Mouse (Mus musculus): Measurements from ENCODE around the gene Ulk3.

Ulk3 gene

DNA sequence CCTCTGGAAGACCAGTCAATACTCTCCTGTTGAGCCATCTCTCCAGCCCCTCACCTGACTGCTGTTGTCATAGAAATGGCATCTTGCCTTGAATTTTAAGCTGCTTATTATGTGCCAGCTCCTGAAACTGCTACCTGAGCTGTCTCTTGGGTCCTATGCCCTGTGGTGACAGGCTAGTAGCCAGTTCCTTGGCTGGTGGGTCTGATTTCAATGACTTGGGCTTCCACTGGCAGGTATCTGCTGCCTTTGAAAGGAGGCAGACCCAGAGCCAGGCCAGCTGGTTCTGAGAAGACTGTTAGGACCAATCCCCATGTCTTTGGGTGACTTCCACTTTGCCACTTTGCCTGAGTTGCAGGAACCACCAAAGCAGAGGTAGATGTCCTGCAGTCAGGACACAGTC lies 14.9 kb upstream of the Ulk3 start:
- DNase-seq = no peak

GRCm38 (mm10) chr9:57575577-57575976 lies 13.7 kb upstream of the Ulk3 start:
- DNase-seq = no peak

GRCm38 (mm10) chr9:57577144-57577849 lies 12.0 kb upstream of the Ulk3 start:
- no peak for DNase-seq

GRCm38 (mm10) chr9:57584991-57585390 lies 4.3 kb upstream of the Ulk3 start:
- no peak for DNase-seq

GRCm38 (mm10) chr9:57590726-57591125 lies 1.5 kb downstream of the Ulk3 start:
- DNase-seq = peak; percentile 29

DNA sequence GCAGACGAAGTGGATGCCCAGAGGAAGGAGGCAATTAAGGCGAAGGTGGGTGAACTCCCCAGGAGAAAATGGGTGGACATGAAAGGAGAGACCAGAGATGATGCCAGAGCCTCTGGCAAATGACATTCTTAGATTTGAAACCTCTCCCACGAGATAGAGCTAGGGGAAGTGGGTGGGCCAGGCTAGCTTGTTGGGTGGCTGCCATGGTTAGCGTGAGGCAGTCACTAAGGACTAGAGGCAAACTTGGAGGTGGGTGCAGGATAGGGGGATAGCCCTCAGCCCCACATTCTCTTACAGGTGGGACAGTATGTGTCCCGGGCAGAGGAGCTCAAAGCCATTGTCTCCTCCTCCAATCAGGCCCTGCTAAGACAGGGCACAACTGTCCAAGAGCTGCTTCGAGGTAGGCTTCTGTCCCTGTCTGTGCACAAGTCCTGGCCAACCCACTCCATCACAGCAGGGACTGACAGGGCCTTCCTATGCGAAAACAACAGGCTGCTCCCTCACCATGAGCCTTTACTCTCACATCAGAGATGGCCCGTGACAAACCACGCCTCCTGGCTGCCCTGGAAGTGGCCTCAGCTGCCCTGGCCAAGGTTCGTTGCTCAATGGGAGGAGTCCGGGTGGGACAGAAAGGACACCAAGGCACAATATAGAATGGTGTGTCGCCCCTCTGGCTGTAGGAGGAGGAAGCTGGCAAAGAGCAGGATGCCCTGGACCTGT lies 4.4 kb downstream of the Ulk3 start:
- no peak for DNase-seq

GRCm38 (mm10) chr9:57594174-57594509 lies 4.9 kb downstream of the Ulk3 start:
- no peak for DNase-seq

DNA sequence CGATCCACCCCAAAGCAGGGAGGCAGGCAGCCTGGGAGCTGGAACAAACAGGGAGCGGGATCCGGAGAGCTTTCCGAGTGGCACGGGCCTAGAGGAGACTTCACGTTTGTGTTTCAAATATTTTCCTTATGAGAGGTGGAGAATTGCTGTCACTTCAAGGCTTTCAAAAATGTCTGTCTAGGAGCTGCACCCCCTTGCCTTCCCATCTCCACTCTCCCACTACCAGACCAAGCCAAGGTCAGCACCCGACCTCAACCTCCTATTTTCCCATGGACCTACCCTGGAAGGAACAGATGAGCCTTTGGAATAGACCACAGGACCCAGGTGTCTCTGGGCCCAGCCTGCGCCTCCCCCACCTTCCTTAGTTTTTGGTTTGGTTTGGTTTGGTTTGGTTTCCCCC lies 8.0 kb downstream of the Ulk3 start:
- DNase-seq = no peak

- no peak for DNase-seq
Measured at GRCm38 (mm10) chr9:57597929-57598382, 8.7 kb downstream of the Ulk3 start.

GRCm38 (mm10) chr9:57598851-57599563 lies 9.8 kb downstream of the Ulk3 start:
- DNase-seq = no peak

GRCm38 (mm10) chr9:57600620-57601352 lies 11.5 kb downstream of the Ulk3 start:
- DNase-seq = peak; percentile 65

DNA sequence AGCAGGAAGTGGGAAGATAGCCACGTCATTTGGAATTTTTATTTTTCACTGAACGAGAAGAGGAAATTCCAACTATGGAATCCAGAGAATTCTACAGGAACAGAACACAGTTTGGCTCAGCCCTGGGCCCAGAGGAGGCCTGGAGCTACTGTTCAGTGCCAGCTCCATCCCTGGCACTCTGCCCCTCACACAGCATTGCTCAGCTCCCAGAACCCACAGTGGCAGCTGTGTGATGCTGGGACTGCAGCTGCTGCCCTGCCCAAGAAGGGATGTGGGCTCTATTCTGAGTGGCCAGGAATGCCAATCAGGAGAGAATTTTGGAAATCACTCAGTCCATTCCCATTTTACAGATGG lies 12.1 kb downstream of the Ulk3 start:
- peak; percentile 43 for DNase-seq

GRCm38 (mm10) chr9:57602098-57602497 lies 12.8 kb downstream of the Ulk3 start:
- no peak for DNase-seq

GRCm38 (mm10) chr9:57604875-57605274 lies 15.6 kb downstream of the Ulk3 start:
- DNase-seq = no peak

DNA sequence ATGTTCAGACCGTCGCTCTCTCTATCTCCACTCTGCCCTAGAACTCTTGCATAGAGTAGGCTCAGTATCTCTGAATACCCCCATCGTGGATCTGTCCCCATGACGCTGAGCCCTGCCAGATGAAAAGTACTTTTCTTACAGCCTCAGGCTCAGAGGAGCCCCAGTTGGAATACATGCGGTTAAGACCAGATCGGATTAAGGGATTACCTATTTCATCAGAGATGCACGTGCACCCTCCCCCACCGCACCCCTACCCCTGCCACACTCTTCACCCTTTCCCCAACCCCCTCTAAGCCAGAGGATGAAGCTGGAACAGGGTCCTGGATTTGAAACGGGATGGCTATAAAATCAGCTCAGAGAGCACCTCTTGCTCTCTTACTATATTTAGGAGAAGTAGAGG lies 16.3 kb downstream of the Ulk3 start:
- DNase-seq = no peak

GRCm38 (mm10) chr9:57606139-57606851 lies 17.0 kb downstream of the Ulk3 start, which contains the start of gene Cplx3:
Cplx3 (minus strand) TSS chr9:57606281.
- DNase-seq = peak; percentile 78

DNA sequence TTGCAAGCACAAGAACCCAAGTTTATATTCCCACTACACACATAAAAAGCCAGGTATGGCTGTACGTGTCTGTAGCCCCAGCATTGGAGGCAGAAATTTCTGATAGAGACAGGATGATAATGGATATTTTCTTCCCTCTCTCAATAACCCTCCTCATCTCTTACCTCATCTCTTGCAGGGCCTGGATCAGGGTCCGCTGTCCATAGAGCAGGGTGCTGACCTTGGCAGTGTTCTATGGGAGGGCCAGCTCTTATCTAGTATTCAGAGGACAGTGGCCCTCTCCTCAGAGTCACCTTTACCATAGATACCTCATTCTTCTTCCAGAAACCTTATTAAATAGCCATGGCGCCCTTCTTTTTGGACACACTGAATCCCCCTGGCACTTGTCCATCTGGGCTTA lies 20.6 kb downstream of the Ulk3 start:
- DNase-seq = no peak

GRCm38 (mm10) chr9:57610359-57610826 lies 21.1 kb downstream of the Ulk3 start:
- no peak for DNase-seq

GRCm38 (mm10) chr9:57612587-57612986 lies 23.3 kb downstream of the Ulk3 start:
- no peak for DNase-seq

DNA sequence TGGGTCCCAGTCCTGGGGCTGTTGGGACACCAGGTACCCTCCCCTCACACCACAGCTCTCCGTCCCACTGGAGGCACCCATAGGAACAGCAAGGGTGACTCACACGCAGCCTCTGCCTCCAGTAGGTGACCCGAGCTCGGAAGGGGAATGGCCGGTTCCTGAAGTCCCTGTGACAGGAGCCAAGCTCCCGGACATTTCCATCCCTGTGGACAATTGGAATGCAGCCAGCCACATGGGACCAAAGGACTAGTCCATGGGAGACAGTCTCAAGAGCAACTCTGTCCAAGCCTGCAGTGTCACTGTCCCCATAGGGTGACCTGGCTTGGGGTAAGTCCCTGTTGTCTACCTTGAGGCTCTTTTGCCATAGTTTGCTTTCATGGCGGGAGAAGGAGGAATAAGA lies 24.7 kb downstream of the Ulk3 start:
- DNase-seq = no peak

DNA sequence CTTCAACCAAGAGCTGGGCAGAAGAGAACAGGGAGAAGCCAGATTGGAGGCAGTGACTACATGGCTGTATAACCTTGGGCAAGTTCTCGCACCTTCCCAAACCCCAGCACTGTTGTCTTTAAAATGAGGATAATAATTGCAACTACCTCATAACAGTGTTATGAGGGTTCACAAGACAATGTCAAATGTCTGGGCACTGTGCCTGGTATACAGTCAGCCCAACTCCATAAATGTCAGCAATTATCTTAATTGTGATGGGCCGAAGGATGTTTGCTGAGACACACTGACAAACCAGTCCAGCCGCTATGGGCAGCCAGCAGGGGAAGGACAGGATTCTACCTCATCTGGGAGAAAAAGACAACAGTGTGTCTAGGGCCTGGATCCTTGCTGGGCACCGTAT lies 25.5 kb downstream of the Ulk3 start:
- DNase-seq = peak; percentile 41

GRCm38 (mm10) chr9:57617556-57618169 lies 28.4 kb downstream of the Ulk3 start:
- peak; percentile 40 for DNase-seq
